Mouse (Mus musculus): ENCODE measurements around the gene Xbp1. TPM values are rescaled to one million over a fixed set of nuclear protein-coding genes. Genes with fewer than 3 reads are reported as not detected.
A peak's percentile ranks its signal among the peaks of the same experiment; 100 is the strongest.
"Not testable (repeated sequence)": the region's sequence is repeated elsewhere in the genome, so short reads cannot be mapped to it uniquely, and the experiment has no call there.

Gene Xbp1
- polyA plus RNA-seq, 1 experiment from 2014 or later: 115 TPM

DNA sequence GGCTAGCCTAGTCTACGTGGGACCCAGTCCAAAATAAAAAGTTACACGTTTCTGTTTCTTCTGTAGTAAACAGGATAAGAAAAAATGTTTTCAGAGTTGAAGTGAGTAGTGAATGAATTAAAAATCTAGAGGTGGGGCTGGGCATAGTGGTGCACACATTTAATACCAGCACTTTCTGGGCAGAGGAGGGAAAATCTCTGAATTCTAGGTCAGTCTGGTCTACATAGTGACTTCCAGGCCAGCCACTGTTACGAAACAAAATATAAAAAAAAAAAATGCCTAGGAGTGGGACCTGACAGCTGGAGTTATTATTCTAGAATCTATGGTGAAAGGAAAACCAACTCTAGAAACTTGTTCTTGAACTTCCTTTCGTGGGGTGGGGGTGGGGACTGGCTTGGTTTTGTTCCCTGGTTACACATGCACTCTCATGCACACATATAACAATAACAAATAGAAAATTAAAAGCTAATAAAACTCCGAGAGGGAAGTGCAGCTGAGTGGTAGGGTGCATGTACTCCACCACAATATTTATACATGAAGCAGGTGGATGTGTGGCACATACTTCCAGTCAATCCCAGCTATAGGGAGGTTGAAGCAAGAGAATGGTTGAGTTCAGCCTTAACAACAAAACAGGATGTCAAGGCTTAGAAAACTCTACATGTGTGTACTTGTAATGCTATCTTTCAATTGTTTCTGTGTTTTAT is 22.2 kb downstream of the Xbp1 start:
- in situ Hi-C loops (cut with MboI; ENCODE audit: low pct_unique_long_range_greater_than_20kb): no loop called here
- TF ChIP-seq CTCF (IDR thresholded peaks at IDR 0.05): peak; percentile 3
- ATAC-seq: no peak
- ChIA-PET POLR2A (interaction anchor here (0.6 kb wide), 1 partner anchor 420 kb away, joined by 3 read pairs; no protein-coding TSS in a partner anchor), CTCF (interaction anchor here (0.6 to 1.4 kb wide), 2 partner anchors 12 to 58 kb away, joined by 3 read pairs; no protein-coding TSS in a partner anchor)
- no peak for DNase-seq (ENCODE audit: low read depth, low spot score)
- peaks cover 7% of the 10 kb centered on the region for H3K27me3 ChIP-seq

DNA sequence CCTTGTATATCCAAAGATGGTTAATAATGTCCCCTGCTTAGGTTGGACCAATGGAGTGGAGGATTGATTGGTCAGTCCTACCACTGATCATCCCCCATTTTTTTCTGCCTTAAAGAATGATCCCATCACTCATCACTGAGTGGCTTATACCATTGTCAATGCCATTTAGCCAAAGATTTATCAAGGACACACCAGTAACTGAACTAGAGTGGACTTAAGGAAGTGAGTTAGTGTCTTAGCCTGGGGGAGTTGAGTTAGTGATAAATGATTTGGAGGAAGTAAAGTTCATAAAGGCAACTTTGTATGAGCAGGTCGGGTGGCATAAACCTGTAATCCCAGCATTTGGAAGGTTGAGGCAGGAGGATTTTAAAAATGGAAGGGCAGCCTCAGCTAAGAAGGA is 22.8 kb downstream of the Xbp1 start:
- DNase-seq (ENCODE audit: low read depth, low spot score): no peak
- ChIA-PET CTCF (interaction anchor here (1.4 kb wide), 1 partner anchor 58 kb away, joined by 3 read pairs; no protein-coding TSS in a partner anchor), POLR2A (no interaction called here)
- H3K27me3 ChIP-seq: peaks cover 7% of the 10 kb centered on the region
- no peak for ATAC-seq
- no peak for TF ChIP-seq CTCF (IDR thresholded peaks at IDR 0.05)
- in situ Hi-C loops (cut with MboI; ENCODE audit: low pct_unique_long_range_greater_than_20kb): no loop called here

DNA sequence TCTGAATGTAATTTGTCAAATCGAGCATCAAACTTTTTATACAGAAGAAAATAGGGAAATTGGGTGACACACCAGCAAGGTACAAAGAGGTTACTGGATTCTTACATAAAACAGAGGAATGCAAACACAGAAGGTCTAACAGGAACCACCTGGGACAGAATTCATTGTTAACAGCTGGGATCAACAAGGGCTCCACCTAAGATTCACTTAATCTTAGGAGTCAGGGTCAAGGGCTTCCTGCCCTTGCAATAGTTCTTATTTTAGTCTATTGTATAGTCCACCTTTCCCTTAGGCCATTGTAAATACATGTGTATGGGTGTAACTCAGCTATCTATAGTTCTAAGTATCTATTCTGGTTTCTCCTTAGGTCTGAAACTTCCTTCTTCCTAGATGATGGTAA is 24.2 kb downstream of the Xbp1 start:
- CTCF ChIA-PET; DNase-seq (ENCODE audit: low read depth, low spot score); POLR2A ChIA-PET; H3K27me3 ChIP-seq; in situ Hi-C loops (cut with MboI; ENCODE audit: low pct_unique_long_range_greater_than_20kb); ATAC-seq: not testable (repeated sequence)

DNA sequence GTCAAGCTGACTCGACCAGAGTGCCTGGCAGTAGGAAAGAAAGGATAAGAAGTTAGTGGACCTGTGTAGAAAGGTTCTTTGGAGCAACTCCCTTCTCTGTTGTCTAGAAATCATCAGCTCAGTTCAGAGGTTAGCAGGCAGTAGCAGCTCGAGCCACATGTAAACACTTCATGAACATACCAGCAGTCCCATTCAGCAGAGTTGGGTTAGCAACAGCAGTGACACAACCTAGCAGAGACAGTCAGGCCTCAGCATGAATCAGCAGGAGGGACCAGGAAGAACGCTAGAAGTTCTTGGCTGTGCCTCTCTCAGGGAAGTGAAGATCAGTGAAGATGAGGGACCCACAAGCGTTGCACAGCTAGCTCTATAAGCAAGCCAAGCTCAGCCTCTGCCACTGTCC is 25.0 kb downstream of the Xbp1 start:
- in situ Hi-C loops (cut with MboI; ENCODE audit: low pct_unique_long_range_greater_than_20kb): no loop called here
- POLR2A ChIA-PET: interaction anchor here (0.5 to 0.7 kb wide), 2 partner anchors 105 to 1757 kb away, joined by 4 to 8 read pairs; no protein-coding TSS in a partner anchor
- ATAC-seq (no peak), DNase-seq (ENCODE audit: low read depth, low spot score) (no peak)
- peaks cover 7% of the 10 kb centered on the region for H3K27me3 ChIP-seq
- CTCF ChIA-PET: interaction anchor here (1.6 kb wide), 1 partner anchor 71 kb away, joined by 3 read pairs; no protein-coding TSS in a partner anchor
- no peak for TF ChIP-seq CTCF (IDR thresholded peaks at IDR 0.05)

DNA sequence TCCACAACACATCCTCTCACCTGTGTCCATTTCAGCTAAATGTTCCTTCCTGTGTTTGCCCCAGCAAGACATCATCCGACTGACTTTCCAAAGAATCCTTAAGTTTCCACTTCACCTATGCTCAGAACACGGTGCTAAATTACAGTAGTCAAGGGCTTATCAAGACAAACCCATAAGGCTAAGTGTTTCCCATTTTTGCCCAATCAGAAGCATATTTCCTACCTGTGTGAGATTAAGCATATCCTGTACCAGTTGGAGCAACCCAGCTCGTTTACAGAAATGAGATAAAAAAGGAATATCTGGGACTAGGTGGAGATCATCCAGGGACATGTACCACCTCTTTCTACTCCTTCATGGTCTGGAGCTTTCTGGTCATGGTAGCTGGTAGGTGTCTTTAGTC is 26.2 kb downstream of the Xbp1 start:
- ATAC-seq (no peak), DNase-seq (ENCODE audit: low read depth, low spot score) (no peak)
- in situ Hi-C loops (cut with MboI; ENCODE audit: low pct_unique_long_range_greater_than_20kb): no loop called here
- peaks cover 7% of the 10 kb centered on the region for H3K27me3 ChIP-seq
- TF ChIP-seq CTCF (IDR thresholded peaks at IDR 0.05): no peak
- ChIA-PET POLR2A (no interaction called here), CTCF (interaction anchor here (1.6 kb wide), 1 partner anchor 72 kb away, joined by 3 read pairs; no protein-coding TSS in a partner anchor)

DNA sequence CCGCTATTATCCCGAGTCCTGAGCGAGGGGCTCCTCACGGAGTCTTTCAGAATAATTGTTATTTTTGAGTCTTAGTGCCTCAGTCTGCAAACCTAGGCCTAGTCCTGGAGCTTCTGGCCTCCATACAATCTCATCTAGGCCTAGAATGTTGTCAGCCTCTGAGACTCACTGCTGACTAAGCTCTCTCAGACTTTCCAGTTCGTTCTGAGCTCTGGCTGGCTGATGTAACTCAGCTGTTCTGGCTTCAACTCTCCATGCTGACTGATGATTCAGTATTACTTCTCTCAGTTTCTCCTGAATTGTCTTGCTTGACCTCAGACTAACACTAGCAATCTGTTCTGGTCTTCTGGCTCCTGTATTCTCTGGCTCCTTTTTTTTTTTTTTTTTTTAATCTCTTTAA is 31.0 kb downstream of the Xbp1 start:
- no peak for ATAC-seq
- POLR2A ChIA-PET: interaction anchor here (0.7 kb wide), 1 partner anchor 852 kb away, joined by 3 read pairs; no protein-coding TSS in a partner anchor
- no peak for DNase-seq (ENCODE audit: low read depth, low spot score)
- in situ Hi-C loops (cut with MboI; ENCODE audit: low pct_unique_long_range_greater_than_20kb): no loop called here
- H3K27me3 ChIP-seq: no peaks in the 10 kb centered on the region
- no peak for TF ChIP-seq CTCF (IDR thresholded peaks at IDR 0.05)
- CTCF ChIA-PET: no interaction called here

DNA sequence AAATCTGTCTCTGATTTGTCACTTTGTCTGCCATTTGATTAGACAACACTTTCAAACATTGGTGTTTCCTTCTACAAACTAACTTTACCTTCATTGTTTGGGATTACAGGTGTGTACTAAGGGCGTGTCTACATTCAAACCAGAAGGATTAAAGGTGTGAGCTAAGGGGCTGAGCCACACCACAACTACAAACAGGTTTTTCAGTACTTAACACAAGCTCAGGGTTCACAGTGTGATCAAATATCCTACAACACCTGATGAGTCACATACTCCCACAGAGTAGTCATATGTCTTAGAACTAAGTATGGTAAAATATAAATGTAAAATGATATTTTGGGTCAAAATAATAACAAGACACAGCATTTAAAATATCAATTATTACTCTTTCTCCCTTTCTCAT is 31.5 kb downstream of the Xbp1 start:
- DNase-seq (ENCODE audit: low read depth, low spot score) (no peak), ATAC-seq (no peak)
- no peak for TF ChIP-seq CTCF (IDR thresholded peaks at IDR 0.05)
- in situ Hi-C loops (cut with MboI; ENCODE audit: low pct_unique_long_range_greater_than_20kb): no loop called here
- H3K27me3 ChIP-seq: no peaks in the 10 kb centered on the region
- ChIA-PET POLR2A (no interaction called here), CTCF (no interaction called here)

DNA sequence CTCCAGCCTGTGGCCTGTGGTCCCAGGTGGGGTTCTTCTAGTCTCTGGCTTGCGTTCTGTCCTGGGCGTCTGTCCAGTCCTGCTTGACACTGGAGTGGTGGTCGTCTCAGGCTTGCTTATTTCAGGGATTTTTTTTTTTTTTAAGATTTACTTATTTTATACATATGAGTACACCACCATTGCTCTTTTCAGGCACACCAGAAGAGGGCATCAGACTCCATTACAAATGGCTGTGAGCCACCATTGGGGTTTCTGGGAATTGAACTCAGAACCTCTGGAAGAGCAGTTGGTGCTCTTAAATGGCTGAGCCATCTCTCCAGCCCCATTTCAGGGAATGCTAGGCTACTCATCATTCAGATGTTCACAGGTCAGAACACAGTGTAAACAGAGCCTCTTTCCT is 39.8 kb downstream of the Xbp1 start:
- no peak for TF ChIP-seq CTCF (IDR thresholded peaks at IDR 0.05)
- in situ Hi-C loops (cut with MboI; ENCODE audit: low pct_unique_long_range_greater_than_20kb): no loop called here
- ATAC-seq: no peak
- H3K27me3 ChIP-seq: peaks cover 29% of the 10 kb centered on the region
- POLR2A ChIA-PET: no interaction called here
- no peak for DNase-seq (ENCODE audit: low read depth, low spot score)
- CTCF ChIA-PET: no interaction called here

DNA sequence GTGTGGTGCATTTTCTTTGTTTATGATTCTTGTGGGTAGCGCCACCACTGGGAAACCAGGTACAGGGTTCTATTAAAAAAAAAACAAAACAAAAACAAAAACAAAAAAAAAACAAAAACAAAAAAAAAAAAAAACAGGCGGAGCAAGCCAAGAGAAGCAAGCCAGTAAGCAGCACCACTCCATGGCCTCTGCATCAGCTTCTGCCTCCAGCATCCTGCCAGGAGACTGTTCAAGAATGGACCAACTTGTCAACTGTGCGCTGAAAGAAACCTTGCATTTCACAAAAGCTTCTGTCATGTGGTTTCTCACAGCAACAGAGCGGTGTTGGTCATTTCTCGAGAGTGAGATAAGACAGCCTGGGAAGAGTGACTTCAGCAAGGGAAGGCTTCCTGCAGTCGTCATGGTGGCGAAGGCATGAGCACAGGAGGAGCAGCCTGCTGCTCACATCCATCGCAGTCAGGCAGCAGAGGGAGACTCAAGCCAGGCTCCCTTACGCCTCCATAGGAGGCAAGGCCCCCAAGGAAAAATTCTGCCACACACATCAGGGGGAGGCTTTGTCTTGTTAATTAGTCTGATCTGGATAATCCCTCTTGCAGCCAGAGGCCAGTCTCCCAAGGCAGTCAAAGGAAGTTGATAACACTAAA is 42.3 kb downstream of the Xbp1 start:
- no peak for DNase-seq (ENCODE audit: low read depth, low spot score)

DNA sequence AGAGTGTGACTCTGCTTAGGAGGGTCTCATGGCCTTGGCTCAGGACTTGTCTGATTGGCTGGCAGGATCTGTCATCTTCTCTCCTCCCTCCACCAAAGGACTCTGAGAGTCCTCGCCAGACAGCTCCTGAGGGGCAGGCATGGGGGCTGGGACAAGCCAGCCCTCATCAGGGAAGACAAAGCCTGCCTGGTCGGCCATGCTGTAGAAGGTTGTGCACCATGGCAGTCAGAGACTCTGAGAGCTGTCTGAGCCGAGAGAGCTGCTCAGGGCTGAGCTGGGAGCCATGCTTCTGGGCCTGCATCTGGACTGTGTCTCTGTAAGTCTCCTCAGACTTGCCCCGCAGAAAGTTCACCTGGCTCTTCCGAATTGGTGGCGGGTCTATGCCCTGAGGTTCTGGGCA is 43.4 kb downstream of the Xbp1 start:
- POLR2A ChIA-PET: no interaction called here
- H3K27me3 ChIP-seq: peaks cover 29% of the 10 kb centered on the region
- in situ Hi-C loops (cut with MboI; ENCODE audit: low pct_unique_long_range_greater_than_20kb): no loop called here
- ATAC-seq (no peak), DNase-seq (ENCODE audit: low read depth, low spot score) (no peak)
- CTCF ChIA-PET: no interaction called here
- TF ChIP-seq CTCF (IDR thresholded peaks at IDR 0.05): no peak

More for the DNA sequence above, 42.3 kb downstream of the Xbp1 start:
- in situ Hi-C loops (cut with MboI; ENCODE audit: low pct_unique_long_range_greater_than_20kb): no loop called here
- no peak for ATAC-seq
- ChIA-PET CTCF (no interaction called here), POLR2A (no interaction called here)
- H3K27me3 ChIP-seq: peaks cover 29% of the 10 kb centered on the region
- TF ChIP-seq CTCF (IDR thresholded peaks at IDR 0.05): no peak

DNA sequence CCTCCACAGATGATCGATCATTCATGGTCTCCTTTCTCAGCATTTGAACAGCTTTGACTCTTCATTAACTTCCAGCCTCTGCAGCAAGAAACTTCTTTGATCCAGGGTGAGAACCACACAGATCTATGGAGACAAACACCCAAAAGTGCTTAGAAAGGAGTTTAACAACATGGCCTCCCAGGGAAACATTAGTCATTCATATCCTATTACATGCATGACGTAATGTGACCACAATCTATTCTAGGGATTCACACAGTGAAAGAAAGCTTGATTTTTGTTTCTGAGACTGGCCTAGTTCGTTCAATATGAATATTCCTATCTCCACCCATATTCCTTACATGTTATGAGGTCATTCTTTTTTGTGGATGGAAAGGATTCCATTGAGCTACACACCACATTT is 45.1 kb downstream of the Xbp1 start:
- in situ Hi-C loops (cut with MboI; ENCODE audit: low pct_unique_long_range_greater_than_20kb): no loop called here
- ChIA-PET POLR2A (no interaction called here), CTCF (no interaction called here)
- TF ChIP-seq CTCF (IDR thresholded peaks at IDR 0.05): no peak
- peaks cover 22% of the 10 kb centered on the region for H3K27me3 ChIP-seq
- ATAC-seq: no peak
- peak; percentile 47 for DNase-seq (ENCODE audit: low read depth, low spot score)
